Mouse (Mus musculus) left cerebral cortex, adult 2 months (tissue): Measurements from ENCODE around the gene Trappc6b. TPM values are rescaled to one million over a fixed set of nuclear protein-coding genes. Genes with fewer than 3 reads are reported as not detected.

Experiments used
- DNase-seq, 2 experiments: peaks; one replicate each; pipeline ENCODE4 v3.0.0; 2021 to 2022; ENCODE audit warnings: low spot score in 2 of 2, mixed read lengths in 1 of 2; ENCODE audit errors: extremely low spot score in 1 of 2
- H3K27ac ChIP-seq: fragments of 200-600 bp; 2 replicates; pipeline ENCODE4 v1.8.1; 2022
- H3K4me3 ChIP-seq: fragments of 200-600 bp; 2 replicates; pipeline ENCODE4 v1.8.1; 2022
- CTCF ChIP-seq: fragments of 200-600 bp; IDR thresholded peaks from 2 replicates; pipeline ENCODE4 v1.8.1; 2022; ENCODE audit warnings: antibody characterized with exemption, mild to moderate bottlenecking, moderate library complexity
- intact Hi-C: fragments of 180-260 bp; cut with DNase I; formaldehyde crosslinking; loops from one replicate; pipeline ENCODE4 v1.15.1; 2025
- total RNA-seq, 2 experiments: library from RNA; stranded (reverse); gene quantifications; 2 replicates each; pipeline ENCODE4 v1.2.3; 2021

Gene Trappc6b
- total RNA-seq, 2 experiments from 2014 or later, result 107 to 121 TPM

DNA sequence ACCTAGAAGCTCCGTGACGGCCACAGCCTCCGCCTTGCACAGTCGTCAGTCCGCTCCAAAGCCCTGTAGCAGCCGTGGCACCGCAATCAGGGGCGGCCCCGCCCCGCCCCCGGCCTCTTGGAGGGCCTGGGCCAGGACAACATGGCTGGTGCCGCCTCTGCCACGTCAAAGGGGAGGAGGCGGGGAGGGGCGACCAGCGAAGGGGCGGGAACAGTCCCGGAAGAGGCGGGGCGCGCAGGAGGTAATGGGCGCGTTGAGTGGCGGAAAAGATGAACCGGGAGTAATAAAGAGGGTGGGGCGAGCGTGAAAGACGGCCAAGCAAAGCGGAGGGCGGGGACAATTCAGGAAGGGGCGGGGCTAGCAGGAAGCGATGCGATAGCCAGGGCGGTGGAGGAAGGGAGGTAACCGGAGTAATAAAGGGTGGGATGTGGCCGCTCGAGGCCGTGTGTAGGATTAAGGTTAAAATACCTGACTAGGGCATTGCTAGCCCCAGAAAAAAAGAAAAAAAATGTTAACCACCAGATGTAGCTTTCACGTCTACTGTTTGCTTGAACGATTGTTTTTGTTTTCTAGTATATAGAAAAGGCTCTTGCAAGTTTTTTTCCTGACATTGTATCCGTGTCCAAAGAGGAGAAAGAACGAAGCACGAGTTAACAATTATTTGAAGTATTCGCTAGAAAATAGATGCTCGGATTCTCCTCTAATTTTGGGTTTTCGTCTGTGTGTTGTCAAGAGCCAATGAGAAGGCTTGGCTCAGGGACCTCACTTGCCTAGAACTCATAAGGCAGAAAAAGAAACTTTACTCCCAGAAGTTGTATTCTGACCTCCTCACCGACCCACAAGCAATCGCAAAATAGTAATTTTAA is 49.2 kb downstream of the Trappc6b start, which contains the start of gene Sec23a:
Gene Sec23a (minus strand): TSS at position 174 of the 866 bp plus-strand sequence.
- peak within 1 kb of the TSS; percentile 86 for H3K4me3 ChIP-seq
- intact Hi-C loops, result loop anchor here (1.0 to 2.0 kb wide), 3 partner anchors 54 to 205 kb away; partner anchors contain the start of gene Pnn
- TF ChIP-seq CTCF, result no peak
- H3K27ac ChIP-seq, result peak within 1 kb of the TSS; percentile 90
- DNase-seq, result peak; percentile 96 to 98

DNA sequence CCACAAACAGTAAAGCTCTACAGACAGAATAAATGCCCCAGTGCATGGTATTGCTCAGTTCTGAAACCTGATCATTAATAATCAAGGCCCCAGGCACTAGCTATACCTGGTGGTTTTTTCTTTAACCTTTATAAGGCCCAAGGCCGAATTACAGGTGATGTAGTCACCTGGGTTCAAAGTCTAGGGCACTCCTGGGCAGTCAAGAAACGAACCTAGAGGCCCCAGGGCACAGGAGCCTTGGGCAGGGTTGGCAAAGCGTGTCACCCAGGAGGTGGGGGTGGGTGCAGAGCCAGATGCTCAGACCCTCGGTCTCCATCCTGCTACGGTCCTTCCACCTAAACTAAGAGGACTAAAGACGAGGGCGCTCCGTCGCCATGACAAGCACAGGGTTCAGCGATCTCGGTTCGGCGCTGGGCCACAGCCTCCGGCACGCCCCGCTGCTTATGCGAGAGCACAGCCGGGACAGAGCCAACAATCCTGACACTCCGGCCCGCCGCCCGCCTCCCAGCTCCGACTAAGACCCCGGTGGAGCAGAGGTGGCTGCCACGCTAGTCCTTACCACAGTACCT is 49.9 kb downstream of the Trappc6b start:
- Histone ChIP-seq H3K4me3 (peak overlapping the region; percentile 86), H3K27ac (peak overlapping the region; percentile 90)
- no peak for TF ChIP-seq CTCF
- no peak for DNase-seq
- intact Hi-C loops, result loop anchor here (2.0 kb wide), 1 partner anchor 205 kb away; no protein-coding TSS in a partner anchor

DNA sequence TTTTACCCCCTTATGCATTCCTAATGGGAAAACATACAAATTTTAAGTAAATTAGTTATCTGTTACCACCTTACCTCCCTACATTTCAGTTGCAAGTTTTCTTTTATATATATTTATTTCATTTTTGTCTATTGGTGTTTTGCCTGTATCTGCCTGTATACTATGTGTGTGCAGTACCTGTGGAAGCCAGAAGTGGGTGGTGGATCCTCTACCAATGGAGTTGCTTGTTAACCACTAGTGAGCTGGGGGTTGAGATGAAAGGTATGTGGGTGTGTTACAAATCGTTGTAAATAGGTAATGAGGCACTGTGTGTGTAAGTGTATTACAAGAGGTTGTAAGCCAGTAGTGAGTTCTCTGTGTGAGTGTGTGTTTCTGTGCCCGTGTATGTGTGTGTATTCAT is 50.8 kb downstream of the Trappc6b start:
- H3K4me3 ChIP-seq, result peak overlapping the region; percentile 9; the same call in 1 of the 2 replicates
- DNase-seq, result no peak
- intact Hi-C loops, result loop anchor here (2.0 kb wide), 1 partner anchor 206 kb away; no protein-coding TSS in a partner anchor
- TF ChIP-seq CTCF, result peak; percentile 29; the same call in 1 of the 2 replicates
- H3K27ac ChIP-seq, result no peak overlapping the region

Other genes with a start within 250 kb of the Trappc6b start
- 100 to 1,000 TPM in 1 of 2 experiments, 10 to 100 TPM in 1; 98.9 to 103 TPM for gene Sec23a, start 49.5 kb downstream of the Trappc6b start, total RNA-seq
- 1 to 10 TPM; 7.0 to 7.3 TPM for gene Gemin2, start 48.1 kb downstream of the Trappc6b start, total RNA-seq
- gene Pnn, start 5.4 kb upstream of the Trappc6b start, total RNA-seq, result 10 to 100 TPM; 62.6 to 65.5 TPM
- 10 to 100 TPM; 42.4 to 47.4 TPM for gene Mia2, start 34.3 kb upstream of the Trappc6b start, total RNA-seq
- gene Fbxo33, start 158.3 kb upstream of the Trappc6b start, total RNA-seq, result 10 to 100 TPM; 64.8 to 71.4 TPM